Mouse (Mus musculus): ENCODE measurements around the gene Calm1. TPM values are rescaled to one million over a fixed set of nuclear protein-coding genes. Genes with fewer than 3 reads are reported as not detected.

Calm1 gene
- polyA plus RNA-seq, 1 experiment = 385 TPM

- H3K27me3 ChIP-seq (ENCODE audit: control insufficient read depth, insufficient read depth, insufficient read length) = no peaks in the 10 kb centered on the region
- TF ChIP-seq POLR2A (IDR thresholded peaks at IDR 0.05; ENCODE audit: insufficient read length, low read depth) (no peak), MYOG (IDR thresholded peaks at IDR 0.05; ENCODE audit: control insufficient read depth in 1 of 3, insufficient read depth in 1 of 3, insufficient read length in 2 of 3, low read depth in 2 of 3) (no peak), USF1 (IDR thresholded peaks at IDR 0.05; ENCODE audit: low read depth) (no peak), CEBPB (IDR thresholded peaks at IDR 0.05; ENCODE audit: insufficient read depth, poor library complexity, severe bottlenecking) (no peak), MYOD1 (IDR thresholded peaks at IDR 0.05; ENCODE audit: control insufficient read depth in 1 of 3, insufficient read length in 2 of 3, low read depth in 2 of 3) (no peak)
- no peak overlapping the region for H3K4me3 ChIP-seq
- H3ac ChIP-seq (ENCODE audit: control insufficient read depth, insufficient read length) = no peak overlapping the region
- H3K4me2 ChIP-seq (ENCODE audit: low read depth) = no peak overlapping the region
- no peaks in the 10 kb centered on the region for H3K36me3 ChIP-seq (ENCODE audit: control insufficient read depth, insufficient read depth)
- H3K79me2 ChIP-seq (ENCODE audit: control insufficient read depth, insufficient read depth) = no peaks in the 10 kb centered on the region
Measured at GRCm38 (mm10) chr12:100166939-100167338, 32.3 kb upstream of the Calm1 start.

- no peak for TF ChIP-seq MYOG (IDR thresholded peaks at IDR 0.05; ENCODE audit: control insufficient read depth in 1 of 3, insufficient read depth in 1 of 3, insufficient read length in 2 of 3, low read depth in 2 of 3)
- no peak overlapping the region for H3K4me2 ChIP-seq (ENCODE audit: low read depth)
- no peaks in the 10 kb centered on the region for H3K79me2 ChIP-seq (ENCODE audit: control insufficient read depth, insufficient read depth)
- H3K4me3 ChIP-seq = no peak overlapping the region
- no peak overlapping the region for H3ac ChIP-seq (ENCODE audit: control insufficient read depth, insufficient read length)
- H3K27me3 ChIP-seq (ENCODE audit: control insufficient read depth, insufficient read depth, insufficient read length) = no peaks in the 10 kb centered on the region
- H3K36me3 ChIP-seq (ENCODE audit: control insufficient read depth, insufficient read depth) = no peaks in the 10 kb centered on the region
Measured at GRCm38 (mm10) chr12:100167502-100167901, 31.7 kb upstream of the Calm1 start.

- H3K79me2 ChIP-seq (ENCODE audit: control insufficient read depth, insufficient read depth) = no peaks in the 10 kb centered on the region
- no peak overlapping the region for H3ac ChIP-seq (ENCODE audit: control insufficient read depth, insufficient read length)
- no peaks in the 10 kb centered on the region for H3K27me3 ChIP-seq (ENCODE audit: control insufficient read depth, insufficient read depth, insufficient read length)
- H3K36me3 ChIP-seq (ENCODE audit: control insufficient read depth, insufficient read depth) = no peaks in the 10 kb centered on the region
- H3K4me3 ChIP-seq = no peak overlapping the region
- H3K4me2 ChIP-seq (ENCODE audit: low read depth) = peak overlapping the region; percentile 56
- TF ChIP-seq CEBPB (IDR thresholded peaks at IDR 0.05; ENCODE audit: insufficient read depth, poor library complexity, severe bottlenecking) = no peak
- no peak for TF ChIP-seq POLR2AphosphoS2 (IDR thresholded peaks at IDR 0.05; ENCODE audit: insufficient read length, low read depth)
- TF ChIP-seq MYOG (IDR thresholded peaks at IDR 0.05; ENCODE audit: control insufficient read depth in 1 of 3, insufficient read depth in 1 of 3, insufficient read length in 2 of 3, low read depth in 2 of 3) = no peak
- TF ChIP-seq SRF (IDR thresholded peaks at IDR 0.05; ENCODE audit: control insufficient read depth, insufficient read length, low read depth) = no peak
- no peak for TF ChIP-seq POLR2A (IDR thresholded peaks at IDR 0.05; ENCODE audit: insufficient read length, low read depth)
- no peak for TF ChIP-seq TCF12 (IDR thresholded peaks at IDR 0.05; ENCODE audit: insufficient read depth, poor library complexity, severe bottlenecking)
- TF ChIP-seq MYOD1 (IDR thresholded peaks at IDR 0.05; ENCODE audit: control insufficient read depth in 1 of 3, insufficient read length in 2 of 3, low read depth in 2 of 3) = no peak
Measured at GRCm38 (mm10) chr12:100167931-100168871, 31.0 kb upstream of the Calm1 start.

- Histone ChIP-seq H3K4me2 (ENCODE audit: low read depth) (no peak overlapping the region), H3K79me2 (ENCODE audit: control insufficient read depth, insufficient read depth) (no peaks in the 10 kb centered on the region), H3K4me3 (no peak overlapping the region), H3K27me3 (ENCODE audit: control insufficient read depth, insufficient read depth, insufficient read length) (no peaks in the 10 kb centered on the region), H3ac (ENCODE audit: control insufficient read depth, insufficient read length) (no peak overlapping the region), H3K36me3 (ENCODE audit: control insufficient read depth, insufficient read depth) (no peaks in the 10 kb centered on the region)
- TF ChIP-seq CEBPB (IDR thresholded peaks at IDR 0.05; ENCODE audit: insufficient read depth, poor library complexity, severe bottlenecking) (no peak), MYOG (IDR thresholded peaks at IDR 0.05; ENCODE audit: control insufficient read depth in 1 of 3, insufficient read depth in 1 of 3, insufficient read length in 2 of 3, low read depth in 2 of 3) (no peak), MYOD1 (IDR thresholded peaks at IDR 0.05; ENCODE audit: control insufficient read depth in 1 of 3, insufficient read length in 2 of 3, low read depth in 2 of 3) (no peak), USF1 (IDR thresholded peaks at IDR 0.05; ENCODE audit: low read depth) (no peak)
Measured at GRCm38 (mm10) chr12:100172481-100172880, 26.8 kb upstream of the Calm1 start.

GRCm38 (mm10) chr12:100176469-100177056 lies 22.7 kb upstream of the Calm1 start:
- Histone ChIP-seq H3K4me3 (no peak overlapping the region), H3K4me2 (ENCODE audit: low read depth) (no peak overlapping the region), H3K27me3 (ENCODE audit: control insufficient read depth, insufficient read depth, insufficient read length) (no peaks in the 10 kb centered on the region), H3K79me2 (ENCODE audit: control insufficient read depth, insufficient read depth) (no peaks in the 10 kb centered on the region), H3ac (ENCODE audit: control insufficient read depth, insufficient read length) (no peak overlapping the region), H3K36me3 (ENCODE audit: control insufficient read depth, insufficient read depth) (no peaks in the 10 kb centered on the region)
- TF ChIP-seq E2F4 (IDR thresholded peaks at IDR 0.05; ENCODE audit: insufficient read depth) = no peak
- TF ChIP-seq TCF12 (IDR thresholded peaks at IDR 0.05; ENCODE audit: insufficient read depth, poor library complexity, severe bottlenecking) = no peak
- no peak for TF ChIP-seq TCF3 (IDR thresholded peaks at IDR 0.05; ENCODE audit: insufficient read length, low read depth)
- no peak for TF ChIP-seq SRF (IDR thresholded peaks at IDR 0.05; ENCODE audit: control insufficient read depth, insufficient read length, low read depth)
- TF ChIP-seq MYOD1 (IDR thresholded peaks at IDR 0.05; ENCODE audit: control insufficient read depth in 1 of 3, insufficient read length in 2 of 3, low read depth in 2 of 3) = no peak
- TF ChIP-seq POLR2AphosphoS2 (IDR thresholded peaks at IDR 0.05; ENCODE audit: insufficient read length, low read depth) = no peak
- no peak for TF ChIP-seq MAX (IDR thresholded peaks at IDR 0.05; ENCODE audit: low read depth)
- TF ChIP-seq POLR2A (IDR thresholded peaks at IDR 0.05; ENCODE audit: insufficient read length, low read depth) = no peak
- no peak for TF ChIP-seq REST (IDR thresholded peaks at IDR 0.05; ENCODE audit: insufficient read depth, insufficient read length)
- no peak for TF ChIP-seq USF1 (IDR thresholded peaks at IDR 0.05; ENCODE audit: low read depth)
- TF ChIP-seq CEBPB (IDR thresholded peaks at IDR 0.05; ENCODE audit: insufficient read depth, poor library complexity, severe bottlenecking) = no peak
